Mouse (Mus musculus) CH12.LX (cell line): ENCODE results near the gene Mrpl54. TPM values are rescaled to one million over a fixed set of nuclear protein-coding genes. Genes with fewer than 3 reads are reported as not detected.

ENCODE experiments used
- DNase-seq: peaks from one replicate; pipeline ENCODE4 v3.0.0-alpha.2; 2013; ENCODE audit errors: extremely low read depth
- H3K27ac ChIP-seq: 2 replicates; pipeline ENCODE4 v1.5.1; 2012; ENCODE audit warnings: low read depth, mild to moderate bottlenecking, control low read depth, moderate library complexity; ENCODE audit not compliant: insufficient read depth
- H3K27me3 ChIP-seq: replicated peaks from 2 replicates; pipeline ENCODE3; 2012; ENCODE audit warnings: inconsistent platforms
- H3K36me3 ChIP-seq, 2 experiments: replicated peaks in 1 of 2; 2 replicates each; pipeline versions ENCODE3 to v1.6.1; 2012; ENCODE audit warnings: inconsistent platforms in 1 of 2, low read length in 1 of 2, mild to moderate bottlenecking in 1 of 2, mixed read lengths in 1 of 2, moderate library complexity in 1 of 2; ENCODE audit not compliant: control insufficient read depth in 1 of 2, insufficient read depth in 1 of 2
- H3K4me1 ChIP-seq, 2 experiments: 2 replicates each; pipeline ENCODE4 v1.6.1; 2012; ENCODE audit warnings: inconsistent platforms in 1 of 2, moderate library complexity in 1 of 2; ENCODE audit not compliant: insufficient read depth in 2 of 2, control insufficient read depth in 1 of 2
- H3K4me2 ChIP-seq: 2 replicates; pipeline ENCODE4 v1.6.1; 2012; ENCODE audit warnings: low read depth, mild to moderate bottlenecking, control low read depth; ENCODE audit not compliant: poor library complexity, insufficient read depth, severe bottlenecking
- H3K4me3 ChIP-seq, 3 experiments: fragments of 150-350 bp in 1 of 3; sonication (generic) in 1 of 3; replicated peaks in 1 of 3; 2 replicates each; pipeline versions ENCODE3 to v1.5.1; 2011 to 2012; ENCODE audit warnings: low read depth in 2 of 3, low read length in 2 of 3, mild to moderate bottlenecking in 2 of 3, moderate library complexity in 2 of 3, control low read depth in 1 of 3, improper control_type of control experiment in 1 of 3, inconsistent platforms in 1 of 3, mixed read lengths in 1 of 3; ENCODE audit not compliant: poor library complexity in 1 of 3
- H3K79me2 ChIP-seq: replicated peaks from 2 replicates; pipeline ENCODE4 v1.6.1; 2012; ENCODE audit warnings: mild to moderate bottlenecking, moderate library complexity; ENCODE audit not compliant: control insufficient read depth, poor library complexity, insufficient read depth, severe bottlenecking; ENCODE audit errors: extremely low read depth
- H3K9ac ChIP-seq: 2 replicates; pipeline ENCODE4 v1.6.1; 2012; ENCODE audit warnings: low read depth, mild to moderate bottlenecking, control low read depth, moderate library complexity; ENCODE audit not compliant: insufficient read depth
- H3K9me3 ChIP-seq: replicated peaks from 2 replicates; pipeline ENCODE3; 2012; ENCODE audit warnings: low read length, inconsistent platforms, mixed read lengths
- BHLHE40 ChIP-seq: IDR thresholded peaks from 2 replicates; pipeline ENCODE4 v1.6.1; 2011; ENCODE audit warnings: mild to moderate bottlenecking, low read depth, low read length, improper control_type of control experiment
- CHD1 ChIP-seq: IDR thresholded peaks from 2 replicates; pipeline ENCODE4 v1.6.1; 2012; ENCODE audit warnings: low read depth, low read length, improper control_type of control experiment, inconsistent platforms
- ELF1 ChIP-seq: IDR thresholded peaks from 2 replicates; pipeline ENCODE4 v1.6.1; 2014; ENCODE audit warnings: low read depth, mild to moderate bottlenecking, inconsistent platforms, low read length, improper control_type of control experiment
- IRF4 ChIP-seq: IDR thresholded peaks from 2 replicates; pipeline ENCODE4 v1.6.1; 2014; ENCODE audit warnings: low read depth, mild to moderate bottlenecking, inconsistent platforms, low read length, improper control_type of control experiment
- KAT2A ChIP-seq: IDR thresholded peaks from 2 replicates; pipeline ENCODE4 v1.6.1; 2012; ENCODE audit warnings: low read length, improper control_type of control experiment, inconsistent platforms; ENCODE audit not compliant: insufficient replicate concordance
- MAFK ChIP-seq: IDR thresholded peaks from 2 replicates; pipeline ENCODE4 v1.6.1; 2011; ENCODE audit warnings: low read length, improper control_type of control experiment; ENCODE audit not compliant: insufficient replicate concordance
- MAZ ChIP-seq: IDR thresholded peaks from 2 replicates; pipeline ENCODE4 v1.6.1; 2012; ENCODE audit warnings: low read depth, mild to moderate bottlenecking, inconsistent platforms, low read length, improper control_type of control experiment, moderate library complexity
- MEF2A ChIP-seq: IDR thresholded peaks from 2 replicates; pipeline ENCODE4 v1.6.1; 2014; ENCODE audit warnings: low read depth, mild to moderate bottlenecking, inconsistent platforms, low read length, improper control_type of control experiment, borderline replicate concordance
- MXI1 ChIP-seq: IDR thresholded peaks from 2 replicates; pipeline ENCODE4 v1.6.1; 2011; ENCODE audit warnings: mild to moderate bottlenecking, low read depth, low read length, improper control_type of control experiment
- NELFE ChIP-seq: IDR thresholded peaks from 2 replicates; pipeline ENCODE4 v1.6.1; 2011; ENCODE audit warnings: low read depth, low read length, improper control_type of control experiment
- NRF1 ChIP-seq: IDR thresholded peaks from 2 replicates; pipeline ENCODE4 v1.6.1; 2014; ENCODE audit warnings: low read depth, mild to moderate bottlenecking, inconsistent platforms, low read length, improper control_type of control experiment, moderate library complexity
- POLR2A ChIP-seq: IDR thresholded peaks from 2 replicates; pipeline ENCODE4 v1.6.1; 2011; ENCODE audit warnings: low read depth, mild to moderate bottlenecking, improper control_type of control experiment, low read length
- POLR2AphosphoS2 ChIP-seq: IDR thresholded peaks from 2 replicates; pipeline ENCODE4 v1.6.1; 2011; ENCODE audit warnings: low read depth, low read length, improper control_type of control experiment
- RAD21 ChIP-seq: IDR thresholded peaks from 2 replicates; pipeline ENCODE4 v1.6.1; 2011; ENCODE audit warnings: low read depth, mild to moderate bottlenecking, low read length, improper control_type of control experiment, moderate library complexity
- RCOR1 ChIP-seq: conservative IDR thresholded peaks from 2 replicates; pipeline ENCODE4 v1.6.1; 2012; ENCODE audit warnings: low read depth, mild to moderate bottlenecking, inconsistent platforms, low read length, improper control_type of control experiment
- SIN3A ChIP-seq: IDR thresholded peaks from 2 replicates; pipeline ENCODE4 v1.6.1; 2012; ENCODE audit warnings: low read length, improper control_type of control experiment, inconsistent platforms
- SMC3 ChIP-seq: IDR thresholded peaks from 2 replicates; pipeline ENCODE4 v1.6.1; 2011; ENCODE audit warnings: low read depth, low read length, improper control_type of control experiment
- TCF12 ChIP-seq: IDR thresholded peaks from 2 replicates; pipeline ENCODE4 v1.6.1; 2014; ENCODE audit warnings: low read depth, mild to moderate bottlenecking, inconsistent platforms, low read length, improper control_type of control experiment
- UBTF ChIP-seq: IDR thresholded peaks from 2 replicates; pipeline ENCODE4 v1.6.1; 2012; ENCODE audit warnings: low read depth, mild to moderate bottlenecking, inconsistent platforms, low read length, improper control_type of control experiment, moderate library complexity
- ZKSCAN1 ChIP-seq: IDR thresholded peaks from 2 replicates; pipeline ENCODE4 v1.6.1; 2012; ENCODE audit warnings: low read depth, inconsistent platforms, low read length, improper control_type of control experiment, borderline replicate concordance
- ZMIZ1 ChIP-seq: IDR thresholded peaks from 2 replicates; pipeline ENCODE4 v1.6.1; 2012; ENCODE audit warnings: low read depth, mild to moderate bottlenecking, inconsistent platforms, low read length, improper control_type of control experiment
- ZNF384 ChIP-seq: IDR thresholded peaks from 2 replicates; pipeline ENCODE4 v1.6.1; 2012; ENCODE audit warnings: low read depth, low read length, improper control_type of control experiment, inconsistent platforms
- dilution Hi-C: fragments of 300-500 bp; cut with MboI; formaldehyde crosslinking; loops from 2 replicates; pipeline ENCODE4 v1.14.3; 2020; ENCODE audit warnings: low sequenced_read_pairs; ENCODE audit not compliant: extremely low pct_unique_long_range_greater_than_20kb, extremely low pct_ligation_motif_present
- in situ Hi-C: fragments of 300-500 bp; cut with MboI; formaldehyde crosslinking; loops from 3 replicates; pipeline ENCODE4 v1.14.3; 2019; ENCODE audit warnings: low sequenced_read_pairs, low pct_ligation_motif_present, low pct_unique_long_range_greater_than_20kb, mixed read lengths
- polyA plus RNA-seq: library from polyadenylated mRNA; unstranded; fragments of >175 nt; gene quantifications from 2 replicates; pipeline ENCODE4 v1.2.1, GENCODE M21; 2012; ENCODE audit warnings: low read depth; ENCODE audit not compliant: insufficient read length
- total RNA-seq, 2 experiments: library from RNA; depleted of rRNA; stranded (reverse); fragments of 300-350 nt in 1 of 2; fragments of >200 nt in 1 of 2; gene quantifications; 2 replicates each; pipeline ENCODE4 v1.2.3; 2012 to 2014

Mrpl54 gene
- total and polyA plus RNA-seq, 3 experiments: 104 to 167 (median 128) TPM

GRCm38 (mm10) chr10:81295185-81295584 is 28.5 kb upstream of the Mrpl54 start:
- peaks cover 0 to 21% of the 10 kb centered on the region in 2 experiments for H3K36me3 ChIP-seq
- H3K9ac ChIP-seq: no peak overlapping the region
- H3K4me3 ChIP-seq: peak overlapping the region in 1 of 3 experiments; percentile 82
- TF ChIP-seq ELF1 (no peak), POLR2AphosphoS2 (no peak), RAD21 (no peak), KAT2A (no peak), NRF1 (no peak)
- H3K27ac ChIP-seq: no peak overlapping the region
- H3K9me3 ChIP-seq: no peaks in the 10 kb centered on the region
- peaks cover 49 to 88% of the 10 kb centered on the region in 2 experiments for H3K4me1 ChIP-seq
- no peaks in the 10 kb centered on the region for H3K27me3 ChIP-seq
- 0 out of 2 replicates have a peak overlapping the region, but pooled peaks have one; percentile 5 for H3K4me2 ChIP-seq
- DNase-seq: no peak
- dilution Hi-C loops: no loop called here
- peaks cover 56% of the 10 kb centered on the region for H3K79me2 ChIP-seq
- in situ Hi-C loops: no loop called here

- H3K9me3 ChIP-seq: no peaks in the 10 kb centered on the region
- in situ Hi-C loops: loop anchor here (5.0 kb wide), 1 partner anchor 48 kb away; the partner anchor contains the start of gene Gipc3
- dilution Hi-C loops: no loop called here
- no peak overlapping the region for H3K27ac ChIP-seq
- peak overlapping the region; percentile 23 to 85 (median 82) for H3K4me3 ChIP-seq
- no peak for TF ChIP-seq BHLHE40
- TF ChIP-seq MEF2A: no peak
- no peak for TF ChIP-seq ZKSCAN1
- no peak for TF ChIP-seq POLR2A
- no peak for TF ChIP-seq RCOR1
- no peak for TF ChIP-seq KAT2A
- TF ChIP-seq SMC3: no peak
- TF ChIP-seq MAFK: no peak
- no peak for TF ChIP-seq NRF1
- TF ChIP-seq SIN3A: no peak
- no peak for TF ChIP-seq RAD21
- TF ChIP-seq NELFE: no peak
- TF ChIP-seq TCF12: no peak
- no peak for TF ChIP-seq CHD1
- no peak for TF ChIP-seq UBTF
- no peak for TF ChIP-seq ZMIZ1
- TF ChIP-seq MXI1: no peak
- no peak for TF ChIP-seq ZNF384
- no peak for TF ChIP-seq IRF4
- no peak for TF ChIP-seq MAZ
- H3K9ac ChIP-seq: no peak overlapping the region
- H3K4me2 ChIP-seq: peak overlapping the region; percentile 59
- H3K27me3 ChIP-seq: no peaks in the 10 kb centered on the region
- peaks cover 0 to 21% of the 10 kb centered on the region in 2 experiments for H3K36me3 ChIP-seq
- H3K79me2 ChIP-seq: peaks cover 53% of the 10 kb centered on the region
- peaks cover 42 to 82% of the 10 kb centered on the region in 2 experiments for H3K4me1 ChIP-seq
- DNase-seq: no peak
These were observed 27.7 kb upstream of the Mrpl54 start for GRCm38 (mm10) chr10:81294442-81294841.
